Mouse (Mus musculus) hindbrain, embryonic 10.5 days (tissue): ENCODE data around the gene Gm6351. TPM values are rescaled to one million over a fixed set of nuclear protein-coding genes. Genes with fewer than 3 reads are reported as not detected.
"Not testable (repeated sequence)": the region's sequence is repeated elsewhere in the genome, so short reads cannot be mapped to it uniquely, and the experiment has no call there.

Experiments
- DNase-seq: peaks from one replicate; pipeline ENCODE4 v3.0.0-alpha.2; 2017; ENCODE audit warnings: low spot score
- H3K27ac ChIP-seq: fragments of 300-500 bp; sonication (generic); 2 replicates; pipeline ENCODE4 v1.5.1; 2016; ENCODE audit warnings: mild to moderate bottlenecking, moderate library complexity
- H3K27me3 ChIP-seq: fragments of 300-500 bp; sonication (generic); 2 replicates; pipeline ENCODE4 v1.6.1; 2016; ENCODE audit warnings: mild to moderate bottlenecking; ENCODE audit not compliant: poor library complexity, insufficient read depth, severe bottlenecking
- H3K36me3 ChIP-seq: fragments of 300-500 bp; sonication (generic); 2 replicates; pipeline ENCODE4 v1.6.1; 2016; ENCODE audit warnings: mild to moderate bottlenecking, moderate library complexity
- H3K4me1 ChIP-seq: fragments of 300-500 bp; sonication (generic); replicated peaks from 2 replicates; pipeline ENCODE4 v1.6.1; 2016; ENCODE audit warnings: mild to moderate bottlenecking
- H3K4me3 ChIP-seq: fragments of 300-500 bp; sonication (generic); 2 replicates; pipeline ENCODE4 v1.5.1; 2016; ENCODE audit warnings: mild to moderate bottlenecking, moderate library complexity
- H3K9me3 ChIP-seq: fragments of 300-500 bp; sonication (generic); 2 replicates; pipeline ENCODE4 v1.6.1; 2016; ENCODE audit warnings: mild to moderate bottlenecking, moderate library complexity
- WGBS: fragments of 180-500 bp; shearing (Covaris S2); methylation state at CpG from one replicate; pipeline ENCODE4 v1.1.7; 2016; 5-methylcytosine and 5-hydroxymethylcytosine counted together
- polyA plus RNA-seq: library from polyadenylated mRNA; unstranded; fragments of >200 nt; fragmentation: Nextera tagmentation; extraction: Ambion mirVana; gene quantifications from 2 replicates; pipeline ENCODE4 v1.2.1, GENCODE M21; 2016

The Gm6351 gene
- not detected in 2 replicates for polyA plus RNA-seq

DNA sequence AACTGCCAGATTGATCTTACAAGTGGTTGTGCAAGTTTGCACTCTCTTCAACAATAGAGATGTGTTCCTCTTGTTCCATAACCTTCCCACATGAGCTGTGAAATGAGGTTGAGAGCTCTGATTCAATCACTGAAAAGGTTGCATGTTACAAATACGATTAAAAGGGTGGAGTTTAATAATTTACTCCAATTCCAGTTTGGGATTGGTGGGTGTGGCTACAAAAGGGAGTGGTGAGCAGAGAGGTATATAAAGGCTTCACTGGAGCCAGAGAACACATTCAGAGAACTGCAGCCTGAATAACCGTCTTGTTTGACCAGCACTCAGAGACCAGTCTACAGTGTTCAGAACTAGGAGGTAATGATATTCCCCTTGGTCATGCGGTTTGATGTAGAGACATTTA, at the start of gene Gm6351:
Gene Gm6351 (plus strand): TSS at position 301 of the 400 bp plus-strand sequence.
- H3K4me3 ChIP-seq, H3K27ac ChIP-seq, DNase-seq, H3K4me1 ChIP-seq, H3K27me3 ChIP-seq, H3K9me3 ChIP-seq, H3K36me3 ChIP-seq: not testable (repeated sequence)
- no CpG with 5 or more reads among the region's 3 CpGs for WGBS

DNA sequence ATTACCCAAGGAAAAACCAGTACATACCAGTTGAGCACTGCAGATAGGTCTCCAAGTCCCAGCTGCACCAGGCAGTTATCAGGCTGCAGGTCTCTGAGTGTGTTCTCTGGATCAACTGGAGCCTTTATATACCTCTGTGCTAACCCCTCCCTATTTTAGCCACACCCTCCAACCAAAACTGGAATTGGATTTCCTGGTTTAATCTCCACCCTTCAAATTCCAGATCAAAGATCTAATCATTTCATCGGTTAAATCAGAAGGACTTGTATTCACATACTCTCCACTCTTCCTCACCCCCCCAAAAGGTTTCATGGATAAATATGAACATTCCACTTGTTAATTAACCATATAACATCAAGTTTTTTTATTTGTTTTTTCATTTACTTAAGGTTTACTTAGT, 5.7 kb upstream of the Gm6351 start, which contains the start of gene BC061212:
Gene BC061212 (minus strand): TSS at position 101 of the 400 bp plus-strand sequence.
- not testable (repeated sequence) for DNase-seq, H3K36me3 ChIP-seq, H3K9me3 ChIP-seq, H3K27me3 ChIP-seq, H3K27ac ChIP-seq, H3K4me3 ChIP-seq, H3K4me1 ChIP-seq
- no CpG with 5 or more reads among the region's 1 CpGs for WGBS

Other genes with a start within 250 kb of the Gm6351 start
- not detected in 2 replicates for gene Gm7792, start 232.6 kb upstream of the Gm6351 start, polyA plus RNA-seq
- gene Gm16429, start 147.3 kb upstream of the Gm6351 start, polyA plus RNA-seq = not detected in 2 replicates
- not detected in 2 replicates for gene BC061212, start 5.8 kb upstream of the Gm6351 start, polyA plus RNA-seq
- gene Gm3106, start 141.6 kb downstream of the Gm6351 start, polyA plus RNA-seq = not detected in 2 replicates
- gene A430089I19Rik, start 230.4 kb downstream of the Gm6351 start, polyA plus RNA-seq = not detected in 2 replicates
- not detected in 2 replicates for gene Gm6502, start 238.1 kb downstream of the Gm6351 start, polyA plus RNA-seq